ENCODE assay signal across 8 mouse cellular contexts in genomic region chr9:83609422-83610297, GRCm38 (mm10).
DNase-seq lines count a peak whose midpoint lies in the region; TF ChIP-seq lines count a peak whose summit lies in the region.

No protein-coding gene starts in this region.

- H3K27ac ChIP-seq in kidney, adult 2 months (ENCODE audit: insufficient read depth, low read depth, low read length) = no peak overlapping the region
- H3K27ac ChIP-seq in limb, embryonic 10.5 days = peak overlapping the region; percentile 36; the same call in 1 of the 2 replicates

- H3K27me3 ChIP-seq in kidney, adult 2 months (replicated peaks; ENCODE audit: control insufficient read depth, insufficient read depth, low read length) = no peaks in the 10 kb centered on the region
- no peaks in the 10 kb centered on the region for H3K27me3 ChIP-seq in limb, embryonic 10.5 days (ENCODE audit: low read depth, poor library complexity, severe bottlenecking)
- no peaks in the 10 kb centered on the region for H3K27me3 ChIP-seq in splenic B cell, adult 2 months (ENCODE audit: control insufficient read depth, insufficient read depth, low read length, poor library complexity, severe bottlenecking)

- no peaks in the 10 kb centered on the region for H3K36me3 ChIP-seq in kidney, adult 2 months (ENCODE audit: control insufficient read depth, insufficient read depth, low read length)
- H3K36me3 ChIP-seq in limb, embryonic 10.5 days = no peaks in the 10 kb centered on the region
- H3K36me3 ChIP-seq in splenic B cell, adult 2 months (ENCODE audit: control insufficient read depth, insufficient read depth, low read length, poor library complexity, severe bottlenecking) = no peaks in the 10 kb centered on the region

- TF ChIP-seq POLR2A in kidney, adult 2 months (IDR thresholded peaks at IDR 0.05; ENCODE audit: low read depth, low read length) = no peak

- peak; percentile 51 to 53 for DNase-seq in urinary bladder, adult 18-20 months (ENCODE audit: low spot score in 2 of 2)
- no peak for DNase-seq in urinary bladder, postnatal 10 days (ENCODE audit: low spot score)
- DNase-seq in embryo, embryonic 10 days (ENCODE audit: low spot score) = peak; percentile 92
- peak; percentile 38 for DNase-seq in gastrocnemius, postnatal 25 days
- peak; percentile 75 for DNase-seq in kidney, adult 2 months
- peak; percentile 89 for DNase-seq in limb, embryonic 10.5 days (ENCODE audit: low spot score)
- peak; percentile 40 to 67 for DNase-seq in natural killer cell, adult 2 months (ENCODE audit: low spot score in 2 of 2)
- peak; percentile 89 for DNase-seq in splenic B cell, adult 2 months (ENCODE audit: low read depth, low spot score)

- H3K4me3 ChIP-seq in kidney, adult 2 months (ENCODE audit: insufficient read depth, low read depth, low read length) = no peak overlapping the region
- H3K4me3 ChIP-seq in limb, embryonic 10.5 days = no peak overlapping the region

- no peaks in the 10 kb centered on the region for H3K9me3 ChIP-seq in limb, embryonic 10.5 days (replicated peaks)

- 43% methylated on average over 9 of the region's 9 CpGs for WGBS in kidney, adult 2 months
- WGBS in limb, embryonic 10.5 days = 48% methylated on average over 9 of the region's 9 CpGs

- no peaks in the 10 kb centered on the region for H3K4me1 ChIP-seq in kidney, adult 2 months (ENCODE audit: control insufficient read depth, insufficient read depth, low read length)
- H3K4me1 ChIP-seq in limb, embryonic 10.5 days = peaks cover 36% of the 10 kb centered on the region

- peak; percentile 93 for TF ChIP-seq CTCF in kidney, adult 2 months (conservative IDR thresholded peaks at IDR 0.05; ENCODE audit: insufficient read depth, insufficient read length, low read depth, low read length)
